ENCODE assay signal across 8 mouse cellular contexts in genomic region chr4:133865231-133865630, GRCm38 (mm10). TPM values are rescaled to one million over a fixed set of nuclear protein-coding genes. Genes with fewer than 3 reads are reported as not detected.
A peak's percentile ranks its signal among the peaks of the same experiment; 100 is the strongest.
DNase-seq lines count a peak whose midpoint lies in the region; ATAC-seq and TF ChIP-seq lines count a peak whose summit lies in the region.
"Had no signal": no experiment of that assay in that cellular context is flagged by ENCODE, and none has a peak within 500 bp of the region (broad histone marks: within the 10 kb centered on the region; RNA-seq: fewer than 3 reads in every experiment).

No protein-coding gene starts in this region.

- WGBS in hindbrain, embryonic 10.5 days = 73% methylated on average over 5 of the region's 5 CpGs
- 81% methylated on average over 5 of the region's 5 CpGs for WGBS in hindbrain, embryonic 14.5 days
- WGBS in spleen, adult 2 months = 87% methylated on average over 5 of the region's 5 CpGs
- WGBS in hindbrain, embryonic 13.5 days = 78% methylated on average over 5 of the region's 5 CpGs

- H3K27me3 ChIP-seq in hindbrain, embryonic 10.5 days (ENCODE audit: insufficient read depth, poor library complexity, severe bottlenecking) = no peaks in the 10 kb centered on the region
- H3K27me3 ChIP-seq in hindbrain, embryonic 14.5 days (ENCODE audit: control insufficient read depth, insufficient read depth, low read length) = no peaks in the 10 kb centered on the region
- H3K27me3 ChIP-seq in spleen, adult 2 months (ENCODE audit: control insufficient read depth, insufficient read depth, low read length) = no peaks in the 10 kb centered on the region
- no peaks in the 10 kb centered on the region for H3K27me3 ChIP-seq in hindbrain, embryonic 13.5 days

- no peak overlapping the region for H3K4me2 ChIP-seq in hindbrain, embryonic 14.5 days (replicated peaks)
- no peak overlapping the region for H3K4me2 ChIP-seq in hindbrain, embryonic 13.5 days

- no peak for ATAC-seq in hindbrain, embryonic 14.5 days (ENCODE audit: low FRiP score)
- no peak for ATAC-seq in hindbrain, embryonic 13.5 days (ENCODE audit: low FRiP score)

- no peak for DNase-seq in hindbrain, embryonic 10.5 days (ENCODE audit: low spot score)
- no peak for DNase-seq in hindbrain, embryonic 14.5 days (ENCODE audit: low spot score)
- no peak for DNase-seq in spleen, adult 2 months (ENCODE audit: low read depth in 1 of 2, low spot score in 2 of 2)
- no peak for DNase-seq in spleen, adult 18-20 months
- DNase-seq in frontal cortex, postnatal 36 days (ENCODE audit: low spot score in 2 of 2) = no peak
- no peak for DNase-seq in frontal cortex, postnatal 25 days (ENCODE audit: low spot score in 2 of 2)
- DNase-seq: thymus, postnatal 36 days had no signal

- peaks cover 54% of the 10 kb centered on the region for H3K36me3 ChIP-seq in hindbrain, embryonic 10.5 days
- H3K36me3 ChIP-seq in hindbrain, embryonic 14.5 days (replicated peaks; ENCODE audit: control insufficient read depth, insufficient read depth) = peaks cover 6% of the 10 kb centered on the region; the same call in 1 of the 2 replicates
- H3K36me3 ChIP-seq in spleen, adult 2 months (ENCODE audit: control insufficient read depth, insufficient read depth, low read length) = peaks cover 57% of the 10 kb centered on the region
- H3K36me3 ChIP-seq in hindbrain, embryonic 13.5 days = peaks cover 25% of the 10 kb centered on the region

- TF ChIP-seq CTCF in spleen, adult 2 months (IDR thresholded peaks at IDR 0.05; ENCODE audit: extremely low read depth, insufficient read depth, insufficient read length, insufficient replicate concordance) = no peak

- H3K4me1 ChIP-seq in hindbrain, embryonic 10.5 days (replicated peaks) = peaks cover 28% of the 10 kb centered on the region
- no peaks in the 10 kb centered on the region; the same call in 1 of the 2 replicates for H3K4me1 ChIP-seq in hindbrain, embryonic 14.5 days (replicated peaks; ENCODE audit: control insufficient read depth, insufficient read depth, low read length)
- H3K4me1 ChIP-seq in spleen, adult 2 months (ENCODE audit: control insufficient read depth, insufficient read depth, insufficient read length) = no peaks in the 10 kb centered on the region
- peaks cover 18% of the 10 kb centered on the region for H3K4me1 ChIP-seq in hindbrain, embryonic 13.5 days (replicated peaks)

- peak overlapping the region; percentile 86 for H3K27ac ChIP-seq in hindbrain, embryonic 10.5 days
- no peak overlapping the region for H3K27ac ChIP-seq in hindbrain, embryonic 14.5 days
- H3K27ac ChIP-seq in spleen, adult 2 months (ENCODE audit: insufficient read depth, low read length) = peak overlapping the region; percentile 5; the same call in 1 of the 2 replicates
- H3K27ac ChIP-seq in hindbrain, embryonic 13.5 days = peak overlapping the region; percentile 41; the same call in 1 of the 2 replicates

- TF ChIP-seq POLR2A in spleen, adult 2 months (IDR thresholded peaks at IDR 0.05; ENCODE audit: low read depth, low read length) = no peak

- H3K9ac ChIP-seq in hindbrain, embryonic 14.5 days = no peak overlapping the region
- H3K9ac ChIP-seq in hindbrain, embryonic 13.5 days = peak overlapping the region; percentile 55; the same call in 1 of the 2 replicates

- 0 out of 2 replicates have a peak overlapping the region, but pooled peaks have one; percentile 11 for H3K4me3 ChIP-seq in hindbrain, embryonic 10.5 days
- no peak overlapping the region for H3K4me3 ChIP-seq in hindbrain, embryonic 14.5 days (replicated peaks; ENCODE audit: low read length)
- H3K4me3 ChIP-seq in spleen, adult 2 months (ENCODE audit: extremely low read depth, insufficient read depth, insufficient read length) = no peak overlapping the region
- H3K4me3 ChIP-seq in hindbrain, embryonic 13.5 days = no peak overlapping the region

- no peaks in the 10 kb centered on the region for H3K9me3 ChIP-seq in hindbrain, embryonic 10.5 days
- H3K9me3 ChIP-seq in hindbrain, embryonic 14.5 days (ENCODE audit: control insufficient read depth, low read length) = no peaks in the 10 kb centered on the region
- H3K9me3 ChIP-seq in hindbrain, embryonic 13.5 days = no peaks in the 10 kb centered on the region

RNA-seq across cellular contexts. Expression of gene Rps6ka1, which starts 22.4 kb away (rescaled TPM):
- polyA plus RNA-seq in hindbrain, embryonic 10.5 days (2016; fragmentation: Nextera tagmentation; extraction: Ambion mirVana) = 35.6 and 38.9 TPM in 2 replicates
- 25.3 and 25.7 TPM in 2 replicates for polyA plus RNA-seq in hindbrain, embryonic 14.5 days (2014; fragmentation: Nextera tagmentation; extraction: Ambion mirVana)
- 76.6 and 98.9 TPM in 2 replicates for polyA plus RNA-seq in spleen, adult 2 months (2012; rRNA removed)
- 20.9 and 23.6 TPM in 2 replicates for polyA plus RNA-seq in hindbrain, embryonic 13.5 days (2015; fragmentation: Nextera tagmentation; extraction: Ambion mirVana)
